Mouse (Mus musculus) c-Kit-negative CD71-positive TER-119-positive erythroid progenitor cells, embryonic 14.5 days (primary cell): ENCODE data around the gene Syt8.

Source experiments
- DNase-seq: peaks from one replicate; pipeline ENCODE4 v3.0.0-alpha.2; 2013; ENCODE audit warnings: low read depth, low spot score

The Syt8 gene

GRCm38 (mm10) chr7:142408686-142409085, 26.0 kb upstream of the Syt8 start:
- DNase-seq, result no peak

- no peak for DNase-seq
Measured at GRCm38 (mm10) chr7:142409603-142410002, 25.0 kb upstream of the Syt8 start.

- no peak for DNase-seq
Measured at GRCm38 (mm10) chr7:142413285-142413684, 21.4 kb upstream of the Syt8 start.

DNA sequence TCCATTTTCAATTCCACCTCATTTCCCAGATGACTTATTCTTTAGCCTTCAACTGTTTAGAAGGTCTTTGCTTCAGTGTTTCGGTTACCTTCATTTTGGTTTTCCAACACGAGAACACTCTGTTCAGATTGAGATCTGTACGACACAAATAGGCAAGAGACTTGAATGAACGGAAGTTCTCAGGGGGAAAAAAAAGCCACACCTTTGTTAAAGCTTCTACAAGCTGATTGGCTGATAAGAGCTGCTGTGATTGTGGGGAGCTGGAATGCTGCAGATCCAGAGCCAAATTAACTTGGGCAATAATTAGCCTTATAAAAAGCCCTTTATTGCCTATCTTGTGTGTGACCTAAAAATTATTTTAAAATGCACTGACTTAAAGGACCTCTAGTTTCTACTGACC, 19.3 kb upstream of the Syt8 start:
- DNase-seq, result no peak

DNA sequence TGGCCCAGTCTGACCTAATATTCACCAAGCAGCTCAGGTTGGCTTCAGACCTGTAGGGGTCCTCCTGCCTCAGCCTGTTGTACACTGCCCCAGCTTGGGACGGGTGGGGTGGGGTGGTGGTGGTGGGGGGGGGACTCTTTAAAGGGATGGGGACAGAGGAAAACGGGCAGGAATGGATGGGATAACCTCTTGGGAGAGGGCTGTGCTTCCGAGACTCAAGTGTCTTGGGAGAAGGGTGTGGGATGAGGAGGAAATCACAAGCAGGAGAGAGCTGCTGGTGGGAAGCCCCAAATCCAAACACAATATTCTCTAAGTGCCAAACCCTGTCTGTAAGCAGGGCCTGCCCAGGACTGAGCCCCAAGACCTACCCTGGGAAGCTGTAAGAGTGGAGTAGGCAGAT, 18.4 kb upstream of the Syt8 start:
- no peak for DNase-seq

GRCm38 (mm10) chr7:142418027-142418426, 16.6 kb upstream of the Syt8 start:
- DNase-seq, result no peak

- DNase-seq, result no peak
Measured at GRCm38 (mm10) chr7:142418679-142419078, 16.0 kb upstream of the Syt8 start.

DNA sequence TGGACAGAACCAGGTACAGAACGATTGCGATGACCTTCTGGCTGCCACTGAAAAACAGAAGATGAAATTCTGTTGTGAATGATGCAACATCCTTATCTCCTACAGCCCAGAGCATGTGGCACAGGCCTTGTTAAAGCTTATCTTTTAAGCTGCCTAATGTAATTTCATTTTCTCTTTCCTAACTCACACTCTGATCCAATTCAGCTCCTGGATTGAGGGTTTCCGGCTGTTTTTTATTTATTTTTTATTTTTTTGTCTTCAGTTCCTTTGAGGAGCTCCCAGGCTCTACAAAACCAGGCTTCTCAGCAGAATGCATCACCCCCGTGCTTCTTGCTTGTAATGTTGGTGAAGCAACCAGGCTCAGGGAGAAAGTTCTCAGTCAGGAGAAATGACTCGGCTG, 14.8 kb upstream of the Syt8 start:
- DNase-seq, result peak; percentile 56

DNA sequence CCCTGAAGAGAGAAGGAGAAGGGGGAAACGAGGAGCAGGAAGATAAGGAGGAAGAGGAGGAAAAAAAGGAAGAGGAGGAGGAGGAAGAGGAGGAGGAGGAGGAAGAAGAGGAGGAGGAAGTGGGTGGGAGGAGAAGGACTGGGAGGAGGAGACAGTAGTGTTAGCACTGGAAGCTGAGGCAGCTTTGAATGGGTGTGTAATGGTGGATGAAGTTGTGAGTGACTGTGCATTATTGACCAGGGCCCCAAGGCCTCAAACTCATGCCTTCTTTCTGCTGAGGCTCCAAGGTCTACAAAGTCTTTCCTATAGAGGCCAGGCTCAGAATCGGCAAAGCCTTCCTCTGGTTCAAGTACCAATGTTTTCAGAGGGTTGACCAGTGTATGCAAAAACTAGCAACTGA, 12.8 kb upstream of the Syt8 start:
- DNase-seq, result peak; percentile 40

GRCm38 (mm10) chr7:142425641-142426213, 8.9 kb upstream of the Syt8 start:
- no peak for DNase-seq

- no peak for DNase-seq
Measured at GRCm38 (mm10) chr7:142428213-142428612, 6.4 kb upstream of the Syt8 start.

- DNase-seq, result no peak
Measured at GRCm38 (mm10) chr7:142430160-142430678, 4.4 kb upstream of the Syt8 start.

DNA sequence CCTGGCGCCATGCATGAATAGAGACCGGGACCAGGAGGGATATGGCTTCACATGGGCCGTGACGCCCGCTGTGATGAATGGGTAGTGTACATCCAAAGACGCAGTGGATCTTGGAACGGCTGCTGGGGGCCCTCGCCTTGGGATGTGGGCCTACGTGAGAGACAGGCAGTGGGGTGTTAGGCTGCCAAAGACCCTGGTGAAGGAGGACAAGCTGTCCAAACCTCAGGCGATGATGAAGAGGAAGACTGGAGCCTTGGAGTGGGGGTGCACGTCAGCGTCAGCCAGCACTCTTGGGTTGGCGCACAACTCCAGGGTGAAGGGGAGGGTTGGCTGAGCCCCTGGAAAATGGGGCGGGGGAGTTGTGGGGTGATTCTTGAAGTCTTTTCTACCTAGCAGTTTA, 3.5 kb upstream of the Syt8 start:
- no peak for DNase-seq

DNA sequence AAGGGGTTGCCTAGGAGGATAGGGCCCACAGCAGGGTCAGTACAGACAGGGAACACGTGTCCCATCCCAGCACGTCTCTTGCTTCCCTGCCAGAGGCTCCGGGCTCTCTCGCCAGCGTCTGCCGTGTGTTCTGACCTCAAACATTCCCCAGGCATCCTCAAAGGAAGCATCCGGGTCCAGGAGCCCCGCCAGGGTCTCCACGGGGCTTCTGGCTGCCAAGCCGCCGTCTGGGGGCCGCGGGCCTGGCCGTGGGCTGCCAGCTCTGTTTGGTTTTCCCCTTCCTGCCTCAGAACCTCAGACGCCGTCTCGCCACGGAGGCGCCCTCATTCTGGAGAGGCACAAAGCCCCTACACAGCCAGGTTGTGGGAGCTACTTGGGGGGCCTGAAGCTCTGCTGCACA, 1.0 kb upstream of the Syt8 start:
- DNase-seq, result no peak

DNA sequence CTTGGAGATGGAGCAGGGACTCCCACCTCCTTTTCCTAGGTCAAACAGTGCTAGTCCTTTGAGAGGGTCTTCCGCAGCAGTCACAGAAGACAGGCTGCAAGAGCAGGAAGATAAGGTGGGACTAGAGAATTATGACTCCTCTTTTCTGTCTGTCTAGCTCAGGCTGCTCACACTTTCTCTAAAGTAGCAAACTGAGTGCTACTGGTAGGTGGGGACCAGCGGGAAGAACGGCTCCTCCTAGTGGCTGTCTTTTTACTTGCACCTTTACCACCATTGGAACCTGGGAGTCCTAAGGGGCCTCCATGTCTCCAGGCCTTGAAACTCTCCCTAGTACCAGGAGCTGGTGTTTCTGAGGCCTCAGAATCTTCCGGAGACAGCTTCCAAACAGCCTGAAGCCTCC, 874 bp downstream of the Syt8 start:
- DNase-seq, result peak; percentile 66

DNA sequence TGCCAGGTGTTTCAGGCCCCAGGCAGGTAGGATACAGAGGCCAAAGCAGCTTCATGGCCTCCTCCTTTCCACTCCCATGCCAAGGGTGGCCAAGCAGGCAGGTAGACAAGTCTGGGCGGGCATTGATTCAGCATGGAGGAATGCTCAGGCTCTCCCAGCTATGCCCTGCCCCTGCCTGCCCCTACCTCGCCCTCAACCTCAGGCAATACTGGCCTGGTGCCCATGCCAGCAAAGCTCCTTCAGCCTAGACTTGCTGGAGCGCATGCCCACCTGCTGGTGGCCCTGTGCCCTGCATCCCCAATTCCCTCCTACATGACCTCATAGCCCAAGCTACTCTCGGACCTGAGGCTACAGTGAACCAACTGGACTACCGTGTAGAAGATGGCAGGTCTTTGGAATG, 2.7 kb downstream of the Syt8 start:
- DNase-seq, result no peak

DNA sequence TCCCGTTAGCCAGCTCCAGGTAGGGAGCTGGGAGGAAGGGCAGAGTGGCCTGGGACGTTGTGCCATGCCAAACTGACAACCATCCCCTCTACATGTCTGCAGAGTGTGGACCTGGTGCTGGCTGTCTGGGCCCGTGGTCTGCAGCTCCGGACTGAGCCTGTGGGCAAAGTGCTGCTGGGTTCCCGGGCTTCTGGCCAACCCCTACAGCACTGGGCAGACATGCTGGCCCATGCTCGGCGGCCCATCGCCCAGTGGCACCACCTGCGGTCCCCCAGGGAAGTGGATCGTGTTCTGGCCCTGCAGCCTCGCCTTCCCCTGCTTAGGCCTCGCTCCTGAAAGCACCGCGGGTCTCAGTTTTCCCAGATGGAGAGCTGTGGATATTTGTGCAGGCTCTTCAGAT, 5.3 kb downstream of the Syt8 start:
- DNase-seq, result no peak

DNA sequence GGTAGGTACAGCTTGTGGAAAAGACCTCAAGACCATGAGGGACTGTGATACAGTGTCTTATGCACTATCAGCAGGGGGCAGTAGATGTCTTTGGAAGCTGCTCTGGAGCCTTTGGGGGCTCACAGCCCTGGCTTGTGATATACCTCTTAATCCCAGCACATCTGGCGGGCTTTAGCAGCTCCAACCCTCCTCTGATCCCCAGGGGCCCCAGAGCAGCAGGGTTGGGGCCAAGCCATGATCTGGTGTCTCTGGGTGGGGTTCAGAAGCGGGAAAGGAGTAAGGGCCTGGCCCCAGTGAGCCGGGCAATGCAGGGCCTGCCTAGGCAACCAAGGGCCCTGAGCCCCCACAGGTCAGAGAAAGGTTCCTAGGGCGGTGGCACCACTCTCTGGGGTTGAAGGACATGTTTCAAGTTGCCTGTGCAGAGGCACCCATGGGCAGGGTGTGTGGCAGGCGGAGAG, 6.0 kb downstream of the Syt8 start:
- no peak for DNase-seq

GRCm38 (mm10) chr7:142441585-142441984, 6.9 kb downstream of the Syt8 start, which contains the start of gene Tnni2:
TSS of gene Tnni2 (plus strand) at chr7:142441808.
- no peak for DNase-seq

DNA sequence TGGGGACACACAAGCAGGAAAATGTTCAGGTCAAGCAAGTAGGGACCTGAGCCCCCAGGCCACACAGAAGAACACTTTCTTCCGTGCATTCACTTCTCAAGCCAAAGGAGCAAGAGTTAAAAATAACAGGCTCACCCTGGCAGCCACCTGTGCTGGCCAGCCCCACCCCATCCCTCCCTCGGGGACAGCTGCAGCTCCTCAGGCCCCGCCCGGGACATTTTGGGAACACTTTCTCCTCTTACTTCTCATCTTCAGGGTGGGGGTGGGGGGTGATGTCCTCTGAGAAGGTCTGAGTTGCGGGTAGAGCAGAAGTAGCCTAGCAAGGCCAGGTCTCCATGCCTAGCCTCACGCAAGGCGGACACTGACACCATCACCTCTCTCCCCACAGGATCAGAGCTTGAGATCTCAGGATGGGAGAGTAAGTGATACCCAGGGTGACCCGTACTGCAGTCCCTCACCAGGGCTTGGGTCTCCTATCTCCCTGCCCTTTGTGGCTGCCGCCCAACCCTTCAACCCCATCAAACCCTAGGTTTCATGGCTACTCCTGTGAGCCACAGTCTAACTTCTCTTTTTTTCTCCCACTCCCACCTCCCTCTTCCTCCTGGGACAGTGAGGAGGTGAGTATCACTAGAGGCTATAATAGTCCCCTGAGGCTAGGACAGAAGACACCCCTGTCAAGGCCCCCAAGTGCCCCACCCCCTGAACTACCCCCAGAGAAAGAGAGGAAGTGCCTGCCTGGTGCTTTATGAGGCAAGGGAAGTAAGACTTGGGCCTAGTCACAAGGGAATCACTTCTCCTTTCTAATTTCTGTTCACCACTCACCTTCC, 7.6 kb downstream of the Syt8 start:
- DNase-seq, result no peak

DNA sequence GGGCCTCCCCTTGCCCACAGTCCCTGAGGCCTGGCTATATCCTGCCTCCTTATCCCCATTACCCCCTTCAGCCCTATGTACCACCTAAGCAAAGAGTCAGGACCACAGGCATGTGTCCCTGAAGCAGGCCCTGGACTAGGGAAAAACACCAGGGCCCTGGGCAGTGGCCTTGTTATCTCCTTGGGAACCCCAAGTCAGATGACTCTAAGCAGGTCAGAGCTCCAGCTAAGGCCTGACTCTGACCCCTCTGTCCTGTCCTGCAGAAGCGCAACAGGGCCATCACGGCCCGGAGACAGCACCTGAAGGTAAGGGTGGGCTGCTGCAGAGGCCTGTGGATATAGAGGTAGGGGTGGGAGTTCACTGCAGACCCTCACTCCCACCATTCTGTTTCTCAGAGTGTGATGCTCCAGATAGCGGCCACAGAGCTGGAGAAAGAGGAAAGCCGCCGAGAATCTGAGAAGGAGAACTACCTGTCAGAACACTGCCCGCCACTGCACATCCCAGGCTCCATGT, 8.3 kb downstream of the Syt8 start:
- DNase-seq, result no peak

GRCm38 (mm10) chr7:142443474-142443873, 8.8 kb downstream of the Syt8 start:
- no peak for DNase-seq

GRCm38 (mm10) chr7:142444171-142444570, 9.5 kb downstream of the Syt8 start:
- DNase-seq, result no peak
